Comparison of ENCODE assay signal across 14 mouse cellular contexts in genomic region chr2:49700176-49700971, GRCm38 (mm10).
A peak's percentile ranks its signal among the peaks of the same experiment; 100 is the strongest.
DNase-seq lines count a peak whose midpoint lies in the region; ATAC-seq and TF ChIP-seq lines count a peak whose summit lies in the region.
"Had no signal": no experiment of that assay in that cellular context is flagged by ENCODE, and none has a peak within 500 bp of the region (broad histone marks: within the 10 kb centered on the region; RNA-seq: fewer than 3 reads in every experiment).

No protein-coding gene starts in this region.

- peaks cover 21% of the 10 kb centered on the region for H3K36me3 ChIP-seq in midbrain, postnatal 0 days (ENCODE audit: insufficient read depth, low read length)
- H3K36me3 ChIP-seq in midbrain, embryonic 15.5 days (replicated peaks) = peaks cover 30% of the 10 kb centered on the region
- H3K36me3 ChIP-seq in heart, embryonic 12.5 days = no peaks in the 10 kb centered on the region
- H3K36me3 ChIP-seq in forebrain, postnatal 0 days (ENCODE audit: insufficient read depth) = peaks cover 61% of the 10 kb centered on the region
- H3K36me3 ChIP-seq: G1E had no signal

- H3K9ac ChIP-seq in midbrain, postnatal 0 days (replicated peaks; ENCODE audit: low read length, poor library complexity, severe bottlenecking) = no peak overlapping the region
- no peak overlapping the region for H3K9ac ChIP-seq in midbrain, embryonic 15.5 days
- H3K9ac ChIP-seq in heart, embryonic 12.5 days = no peak overlapping the region
- no peak overlapping the region for H3K9ac ChIP-seq in forebrain, postnatal 0 days

- no peak overlapping the region for H3K27ac ChIP-seq in midbrain, postnatal 0 days (ENCODE audit: low read depth, low read length)
- H3K27ac ChIP-seq in midbrain, embryonic 15.5 days = no peak overlapping the region
- H3K27ac ChIP-seq in heart, embryonic 12.5 days (ENCODE audit: poor library complexity, severe bottlenecking) = no peak overlapping the region
- no peak overlapping the region for H3K27ac ChIP-seq in left cerebral cortex, adult 2 months
- no peak overlapping the region for H3K27ac ChIP-seq in forebrain, postnatal 0 days (ENCODE audit: low read depth, low read length)

- intact Hi-C loops in left cerebral cortex, adult 2 months (cut with DNase I) = no loop called here

- no peak for ATAC-seq in midbrain, postnatal 0 days (ENCODE audit: low FRiP score)
- ATAC-seq in midbrain, embryonic 15.5 days (replicated peaks) = no peak
- no peak for ATAC-seq in heart, embryonic 12.5 days (ENCODE audit: insufficient number of reproducible peaks, low FRiP score)
- ATAC-seq in forebrain, postnatal 0 days = no peak
- ATAC-seq: forebrain, embryonic 14.5 days had no signal

- no peak overlapping the region for H3K4me2 ChIP-seq in midbrain, postnatal 0 days (ENCODE audit: low read depth, low read length, poor library complexity, severe bottlenecking)
- no peak overlapping the region for H3K4me2 ChIP-seq in midbrain, embryonic 15.5 days
- peak overlapping the region; percentile 24 for H3K4me2 ChIP-seq in heart, embryonic 12.5 days
- H3K4me2 ChIP-seq in forebrain, postnatal 0 days (ENCODE audit: low read depth) = no peak overlapping the region
- H3K4me2 ChIP-seq: liver, embryonic 11.5 days had no signal

- no peaks in the 10 kb centered on the region for H3K4me1 ChIP-seq in midbrain, postnatal 0 days (ENCODE audit: insufficient read depth, low read length)
- peaks cover 3% of the 10 kb centered on the region; the same call in 1 of the 2 replicates for H3K4me1 ChIP-seq in midbrain, embryonic 15.5 days
- peaks cover 7% of the 10 kb centered on the region; the same call in 1 of the 2 replicates for H3K4me1 ChIP-seq in heart, embryonic 12.5 days (replicated peaks)
- no peaks in the 10 kb centered on the region for H3K4me1 ChIP-seq in forebrain, postnatal 0 days (ENCODE audit: insufficient read depth)

- H3K9me3 ChIP-seq in midbrain, postnatal 0 days (ENCODE audit: low read length) = no peaks in the 10 kb centered on the region
- no peaks in the 10 kb centered on the region for H3K9me3 ChIP-seq in midbrain, embryonic 15.5 days
- H3K9me3 ChIP-seq in heart, embryonic 12.5 days (replicated peaks) = no peaks in the 10 kb centered on the region
- H3K9me3 ChIP-seq in forebrain, postnatal 0 days (ENCODE audit: low read length) = no peaks in the 10 kb centered on the region
- H3K9me3 ChIP-seq: G1E had no signal

- H3K4me3 ChIP-seq in midbrain, postnatal 0 days (ENCODE audit: low read depth, low read length) = no peak overlapping the region
- H3K4me3 ChIP-seq in midbrain, embryonic 15.5 days = no peak overlapping the region
- H3K4me3 ChIP-seq in heart, embryonic 12.5 days = peak overlapping the region; percentile 0; the same call in 1 of the 2 replicates
- H3K4me3 ChIP-seq in left cerebral cortex, adult 2 months = no peak overlapping the region
- H3K4me3 ChIP-seq in forebrain, postnatal 0 days (ENCODE audit: low read depth, low read length) = no peak overlapping the region

- peak; percentile 42 for DNase-seq in heart, adult 18-20 months
- no peak for DNase-seq in heart, adult 11 months
- peak; percentile 49 for DNase-seq in midbrain, postnatal 0 days (ENCODE audit: low spot score)
- DNase-seq in lung, postnatal 14 days = peak; percentile 8
- no peak for DNase-seq in left cerebral cortex, adult 2 months (ENCODE audit: extremely low spot score in 1 of 2, low spot score in 2 of 2)
- DNase-seq in forebrain, postnatal 0 days = no peak
- DNase-seq: B cell, adult 2 months; cerebellum, adult 11-12 months; thymus, adult 18-20 months had no signal

- H3K27me3 ChIP-seq in midbrain, postnatal 0 days (ENCODE audit: insufficient read depth, low read length) = no peaks in the 10 kb centered on the region
- no peaks in the 10 kb centered on the region for H3K27me3 ChIP-seq in midbrain, embryonic 15.5 days (replicated peaks)
- no peaks in the 10 kb centered on the region for H3K27me3 ChIP-seq in heart, embryonic 12.5 days (replicated peaks)
- no peaks in the 10 kb centered on the region for H3K27me3 ChIP-seq in forebrain, postnatal 0 days (ENCODE audit: insufficient read depth, low read length)

- WGBS in midbrain, postnatal 0 days = 90% methylated on average over 22 of the region's 22 CpGs
- 94% methylated on average over 22 of the region's 22 CpGs for WGBS in midbrain, embryonic 15.5 days
- 72% methylated on average over 22 of the region's 22 CpGs for WGBS in heart, embryonic 12.5 days
- WGBS in forebrain, postnatal 0 days = 92% methylated on average over 22 of the region's 22 CpGs

- no peak for TF ChIP-seq CTCF in midbrain, postnatal 0 days (IDR thresholded peaks at IDR 0.05)
- TF ChIP-seq CTCF in left cerebral cortex, adult 2 months (IDR thresholded peaks at IDR 0.05) = no peak
- TF ChIP-seq CTCF in forebrain, postnatal 0 days (IDR thresholded peaks at IDR 0.05; ENCODE audit: low read depth) = no peak

Comparison
In these comparisons a context has a peak if more than half of its experiments do, and no peak if none do; other contexts are left out.
1. DNase-seq: peak in heart, adult 18-20 months (2 of 2), midbrain, postnatal 0 days (single experiment) and lung, postnatal 14 days (single experiment); none in heart, adult 11 months (single experiment), left cerebral cortex, adult 2 months (0 of 2) and forebrain, postnatal 0 days (single experiment).